Mouse (Mus musculus) hindbrain, embryonic 10.5 days (tissue): ENCODE results near the gene Spag9. TPM values are rescaled to one million over a fixed set of nuclear protein-coding genes. Genes with fewer than 3 reads are reported as not detected.

Source experiments
- DNase-seq: peaks from one replicate; pipeline ENCODE4 v3.0.0-alpha.2; 2017; ENCODE audit warnings: low spot score
- H3K27ac ChIP-seq: fragments of 300-500 bp; sonication (generic); 2 replicates; pipeline ENCODE4 v1.5.1; 2016; ENCODE audit warnings: mild to moderate bottlenecking, moderate library complexity
- H3K27me3 ChIP-seq: fragments of 300-500 bp; sonication (generic); 2 replicates; pipeline ENCODE4 v1.6.1; 2016; ENCODE audit warnings: mild to moderate bottlenecking; ENCODE audit not compliant: poor library complexity, insufficient read depth, severe bottlenecking
- H3K36me3 ChIP-seq: fragments of 300-500 bp; sonication (generic); 2 replicates; pipeline ENCODE4 v1.6.1; 2016; ENCODE audit warnings: mild to moderate bottlenecking, moderate library complexity
- H3K4me1 ChIP-seq: fragments of 300-500 bp; sonication (generic); replicated peaks from 2 replicates; pipeline ENCODE4 v1.6.1; 2016; ENCODE audit warnings: mild to moderate bottlenecking
- H3K4me3 ChIP-seq: fragments of 300-500 bp; sonication (generic); 2 replicates; pipeline ENCODE4 v1.5.1; 2016; ENCODE audit warnings: mild to moderate bottlenecking, moderate library complexity
- H3K9me3 ChIP-seq: fragments of 300-500 bp; sonication (generic); 2 replicates; pipeline ENCODE4 v1.6.1; 2016; ENCODE audit warnings: mild to moderate bottlenecking, moderate library complexity
- WGBS: fragments of 180-500 bp; shearing (Covaris S2); methylation state at CpG from one replicate; pipeline ENCODE4 v1.1.7; 2016; 5-methylcytosine and 5-hydroxymethylcytosine counted together
- polyA plus RNA-seq: library from polyadenylated mRNA; unstranded; fragments of >200 nt; fragmentation: Nextera tagmentation; extraction: Ambion mirVana; gene quantifications from 2 replicates; pipeline ENCODE4 v1.2.1, GENCODE M21; 2016

The Spag9 gene
- polyA plus RNA-seq, 1 experiment from 2014 or later = 70.1 TPM

- Histone ChIP-seq H3K36me3 (no peaks in the 10 kb centered on the region), H3K27ac (peak overlapping the region; percentile 92), H3K4me1 (peaks cover 57% of the 10 kb centered on the region), H3K9me3 (no peaks in the 10 kb centered on the region), H3K27me3 (no peaks in the 10 kb centered on the region), H3K4me3 (peak overlapping the region; percentile 43)
- DNase-seq = peak; percentile 25
- WGBS = 19% methylated on average over 7 of the region's 7 CpGs
These were observed 164.1 kb downstream of the Spag9 start for GRCm38 (mm10) chr11:94159911-94160415.

- peak; percentile 93 for DNase-seq
- H3K36me3 ChIP-seq = no peaks in the 10 kb centered on the region
- peak overlapping the region; percentile 43 for H3K4me3 ChIP-seq
- H3K9me3 ChIP-seq = no peaks in the 10 kb centered on the region
- peaks cover 57% of the 10 kb centered on the region for H3K4me1 ChIP-seq
- WGBS = 6% methylated on average over 23 of the region's 23 CpGs
- H3K27me3 ChIP-seq = no peaks in the 10 kb centered on the region
- peak overlapping the region; percentile 92 for H3K27ac ChIP-seq
These were observed 164.8 kb downstream of the Spag9 start for GRCm38 (mm10) chr11:94160443-94161266.

- WGBS = 20% methylated on average over 9 of the region's 9 CpGs
- H3K27me3 ChIP-seq = no peaks in the 10 kb centered on the region
- peak overlapping the region; percentile 43 for H3K4me3 ChIP-seq
- H3K36me3 ChIP-seq = no peaks in the 10 kb centered on the region
- DNase-seq = peak; percentile 50
- H3K9me3 ChIP-seq = no peaks in the 10 kb centered on the region
- peak overlapping the region; percentile 92 for H3K27ac ChIP-seq
- peaks cover 57% of the 10 kb centered on the region for H3K4me1 ChIP-seq
These were observed 165.4 kb downstream of the Spag9 start for GRCm38 (mm10) chr11:94161267-94161646.

DNA sequence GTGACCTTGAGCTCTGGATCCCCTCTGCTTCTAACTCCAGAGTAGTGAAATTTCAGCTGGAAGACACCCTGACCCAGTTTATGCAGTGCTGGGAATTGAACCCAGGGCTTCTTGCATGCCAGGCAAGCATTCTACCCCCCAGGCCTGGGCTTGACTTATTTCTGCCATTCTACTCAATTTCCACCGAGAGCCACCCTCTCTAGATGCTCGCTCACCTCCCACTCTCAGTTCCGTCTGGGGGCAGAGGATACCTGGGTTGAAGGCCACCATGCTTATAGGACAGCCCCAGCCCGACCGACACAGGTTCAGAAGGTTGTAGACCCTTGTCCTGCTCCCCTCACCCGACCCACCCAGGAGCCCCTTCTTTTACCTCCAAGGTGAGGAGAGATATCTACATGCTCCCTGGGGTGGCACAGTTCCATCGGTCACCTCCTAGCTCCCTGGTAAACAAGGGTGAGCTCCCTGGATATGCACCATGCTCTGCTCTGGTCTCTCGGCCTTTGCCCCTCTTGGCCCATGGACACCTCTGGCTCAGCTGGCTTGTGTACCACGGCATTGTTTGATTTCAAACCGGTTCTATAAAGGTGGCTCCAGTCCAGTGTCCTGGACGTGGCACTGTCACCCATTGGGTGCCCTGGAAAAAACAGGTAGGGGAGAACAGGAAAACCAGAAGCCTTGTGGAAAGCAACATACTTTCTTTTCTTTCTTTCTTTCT is 166.1 kb downstream of the Spag9 start:
- H3K27ac ChIP-seq = peak overlapping the region; percentile 92
- H3K4me1 ChIP-seq = peaks cover 59% of the 10 kb centered on the region
- no peaks in the 10 kb centered on the region for H3K36me3 ChIP-seq
- no peaks in the 10 kb centered on the region for H3K27me3 ChIP-seq
- H3K4me3 ChIP-seq = no peak overlapping the region
- WGBS = 86% methylated on average over 11 of the region's 11 CpGs
- H3K9me3 ChIP-seq = no peaks in the 10 kb centered on the region
- no peak for DNase-seq

DNA sequence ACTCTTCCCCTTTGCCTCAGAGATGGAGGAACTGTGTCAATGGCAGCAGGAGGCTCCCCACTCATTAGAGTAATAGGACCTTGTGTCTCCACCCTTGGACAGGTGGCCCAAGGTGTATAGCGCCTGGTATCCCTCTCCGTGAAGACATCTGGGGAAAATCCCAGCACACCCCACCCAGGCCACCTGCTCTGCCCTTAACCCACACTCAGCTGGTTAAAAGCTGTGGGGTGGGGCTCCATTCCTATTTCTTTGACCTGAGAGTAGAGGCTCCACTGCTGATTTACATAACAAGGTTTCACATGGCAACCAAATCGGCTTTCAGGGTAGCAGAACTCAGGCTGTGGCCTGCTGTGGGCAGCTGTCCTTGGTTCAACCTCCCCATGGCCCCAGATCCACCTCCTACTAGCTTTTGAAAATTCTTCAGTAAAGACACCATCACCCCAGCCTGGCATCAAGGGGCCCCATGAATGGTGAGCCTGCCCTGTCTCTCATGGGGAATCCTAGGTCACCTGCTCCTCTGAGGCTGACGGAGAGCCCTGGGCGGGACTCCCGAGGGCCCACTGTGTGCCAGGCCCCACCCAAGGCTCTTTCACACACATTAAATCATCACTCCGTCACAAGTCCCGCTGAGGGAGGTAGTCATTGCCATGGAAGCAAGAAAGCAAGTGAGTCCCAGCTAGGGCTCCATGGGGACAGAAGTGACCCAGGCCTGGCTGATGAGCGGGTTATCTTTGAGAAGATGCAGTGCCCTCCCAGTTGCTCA is 167.3 kb downstream of the Spag9 start:
- no peaks in the 10 kb centered on the region for H3K9me3 ChIP-seq
- H3K4me1 ChIP-seq = peaks cover 66% of the 10 kb centered on the region
- DNase-seq = no peak
- no peaks in the 10 kb centered on the region for H3K27me3 ChIP-seq
- no peak overlapping the region for H3K4me3 ChIP-seq
- no peaks in the 10 kb centered on the region for H3K36me3 ChIP-seq
- WGBS = 66% methylated on average over 9 of the region's 9 CpGs
- H3K27ac ChIP-seq = peak overlapping the region; percentile 66

DNA sequence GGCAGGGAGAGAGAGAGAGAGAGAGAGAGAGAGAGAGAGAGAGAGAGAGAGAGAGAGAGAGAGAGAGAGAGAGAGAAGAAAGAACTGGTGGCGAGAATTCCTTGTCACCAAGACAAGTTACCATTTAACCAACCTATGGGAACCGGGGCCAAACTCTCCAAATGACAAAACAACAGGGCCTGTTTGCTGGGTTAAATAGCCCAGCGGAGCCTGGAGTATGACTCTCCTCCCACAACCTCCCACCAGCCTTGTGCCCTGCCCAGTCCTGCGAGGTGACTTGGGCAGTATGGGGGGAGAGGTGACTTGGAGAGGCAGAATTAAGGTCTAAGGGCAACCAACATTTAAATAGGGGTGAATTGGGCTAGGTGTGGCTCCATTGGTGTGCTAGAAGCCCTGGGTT is 169.9 kb downstream of the Spag9 start:
- WGBS = 70% methylated on average over 4 of the region's 4 CpGs
- Histone ChIP-seq H3K4me3 (no peak overlapping the region), H3K27ac (0 out of 2 replicates have a peak overlapping the region, but pooled peaks have one; percentile 16), H3K27me3 (no peaks in the 10 kb centered on the region), H3K9me3 (no peaks in the 10 kb centered on the region), H3K4me1 (peaks cover 42% of the 10 kb centered on the region), H3K36me3 (no peaks in the 10 kb centered on the region)
- DNase-seq = no peak

- Histone ChIP-seq H3K27ac (no peak overlapping the region), H3K27me3 (no peaks in the 10 kb centered on the region), H3K4me3 (no peak overlapping the region), H3K9me3 (no peaks in the 10 kb centered on the region), H3K4me1 (peaks cover 28% of the 10 kb centered on the region), H3K36me3 (no peaks in the 10 kb centered on the region)
- DNase-seq = no peak
- whole genome bisulfite sequencing = 62% methylated on average over 5 of the region's 5 CpGs
These were observed 172.3 kb downstream of the Spag9 start for GRCm38 (mm10) chr11:94168238-94168637.

- DNase-seq = no peak
These were observed 173.7 kb downstream of the Spag9 start for GRCm38 (mm10) chr11:94169596-94169995.

DNA sequence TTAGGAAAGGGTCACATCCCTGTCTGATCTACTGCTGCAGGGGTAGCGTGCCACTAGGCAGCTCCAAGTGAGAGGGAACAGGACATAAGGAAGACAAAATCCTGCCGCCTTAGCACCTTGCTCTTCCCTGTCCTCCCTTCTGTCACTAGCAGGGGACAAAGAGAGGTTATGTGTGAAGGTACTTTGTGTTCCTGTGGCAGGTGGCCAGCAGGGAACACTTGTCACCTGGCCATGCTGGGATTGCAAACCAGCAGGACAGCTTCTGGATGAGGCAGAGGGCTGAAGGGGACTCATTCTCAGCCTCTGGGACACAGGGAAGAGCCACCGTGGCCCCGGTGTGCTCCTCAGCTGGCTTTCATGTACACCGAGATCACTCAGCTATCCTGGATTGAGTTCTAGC is 175.8 kb downstream of the Spag9 start:
- no peak for DNase-seq
- Histone ChIP-seq H3K4me1 (peaks cover 30% of the 10 kb centered on the region), H3K4me3 (no peak overlapping the region), H3K9me3 (no peaks in the 10 kb centered on the region), H3K27me3 (no peaks in the 10 kb centered on the region), H3K36me3 (no peaks in the 10 kb centered on the region), H3K27ac (no peak overlapping the region)
- 87% methylated on average over 5 of the region's 5 CpGs for WGBS

More at GRCm38 (mm10) chr11:94169596-94169995, 173.7 kb downstream of the Spag9 start:
- Histone ChIP-seq H3K9me3 (no peaks in the 10 kb centered on the region), H3K27ac (no peak overlapping the region), H3K4me1 (peaks cover 18% of the 10 kb centered on the region; the same call in 1 of the 2 replicates), H3K27me3 (no peaks in the 10 kb centered on the region), H3K4me3 (no peak overlapping the region), H3K36me3 (no peaks in the 10 kb centered on the region)
- WGBS = 78% methylated on average over 5 of the region's 5 CpGs

DNA sequence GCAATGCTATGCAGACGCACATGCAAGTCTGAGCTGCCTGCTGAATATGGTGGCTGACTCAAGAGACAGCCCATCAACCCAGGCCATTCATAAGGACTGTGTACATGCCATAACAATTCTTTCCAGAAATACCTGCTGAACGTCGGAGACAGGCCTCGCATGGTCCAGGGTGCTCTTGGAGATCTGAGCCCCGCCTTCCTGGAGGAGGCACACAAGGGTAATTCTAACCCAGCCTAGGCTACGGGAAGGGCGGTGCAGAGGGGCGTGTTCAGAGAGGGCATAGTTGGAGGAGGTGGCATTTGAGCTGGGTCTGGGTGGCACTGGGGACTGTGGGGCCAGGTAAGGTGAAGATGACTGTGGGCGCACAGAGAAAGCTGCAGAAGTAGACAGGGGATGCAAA is 176.3 kb downstream of the Spag9 start:
- DNase-seq = no peak
- WGBS = 84% methylated on average over 9 of the region's 9 CpGs
- H3K27me3 ChIP-seq = no peaks in the 10 kb centered on the region
- H3K4me1 ChIP-seq = peaks cover 26% of the 10 kb centered on the region
- no peak overlapping the region for H3K27ac ChIP-seq
- H3K9me3 ChIP-seq = no peaks in the 10 kb centered on the region
- no peak overlapping the region for H3K4me3 ChIP-seq
- no peaks in the 10 kb centered on the region for H3K36me3 ChIP-seq

DNA sequence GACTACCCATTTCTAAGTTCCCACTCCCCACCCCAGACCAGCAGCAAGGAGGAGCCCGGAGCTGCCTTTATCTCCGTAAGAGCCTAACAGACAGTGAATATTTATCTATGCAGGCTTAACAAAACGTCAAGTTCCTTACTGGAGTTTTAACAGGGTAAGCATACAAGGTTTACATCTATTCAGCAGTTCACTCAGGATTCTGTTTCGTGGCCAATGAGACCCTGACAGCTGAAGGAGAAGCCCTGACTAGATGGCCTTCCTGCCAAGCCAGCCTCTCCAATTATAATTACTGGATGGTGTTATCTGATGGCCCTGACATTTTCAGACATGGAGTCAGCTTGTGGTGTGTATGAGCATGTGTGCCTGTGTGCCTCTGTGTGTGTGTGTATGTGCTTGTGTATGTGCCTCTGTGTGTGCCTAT is 177.8 kb downstream of the Spag9 start:
- no peak for DNase-seq
- Histone ChIP-seq H3K36me3 (no peaks in the 10 kb centered on the region), H3K27me3 (no peaks in the 10 kb centered on the region), H3K4me1 (peaks cover 19% of the 10 kb centered on the region), H3K9me3 (no peaks in the 10 kb centered on the region), H3K27ac (no peak overlapping the region), H3K4me3 (no peak overlapping the region)
- WGBS = 63% methylated on average over 4 of the region's 4 CpGs

- Histone ChIP-seq H3K27ac (0 out of 2 replicates have a peak overlapping the region, but pooled peaks have one; percentile 24), H3K4me3 (no peak overlapping the region), H3K4me1 (peaks cover 19% of the 10 kb centered on the region), H3K27me3 (no peaks in the 10 kb centered on the region), H3K9me3 (no peaks in the 10 kb centered on the region), H3K36me3 (no peaks in the 10 kb centered on the region)
- no peak for DNase-seq
- WGBS = 56% methylated on average over 7 of the region's 7 CpGs
These were observed 179.4 kb downstream of the Spag9 start for GRCm38 (mm10) chr11:94175288-94175687.
